Mouse (Mus musculus) ES-E14 (cell line): ENCODE data around the gene Rplp2.

Experiments used
- CHD2 ChIP-seq: IDR thresholded peaks from 2 replicates; pipeline ENCODE4 v1.6.1; 2014; ENCODE audit warnings: mild to moderate bottlenecking, low read depth, low read length, inconsistent platforms
- HCFC1 ChIP-seq: IDR thresholded peaks from 2 replicates; pipeline ENCODE4 v1.6.1; 2012; ENCODE audit warnings: low read length, inconsistent platforms, borderline replicate concordance; ENCODE audit not compliant: insufficient read depth
- MAFK ChIP-seq: IDR thresholded peaks from 2 replicates; pipeline ENCODE4 v1.6.1; 2014; ENCODE audit warnings: mild to moderate bottlenecking, low read depth, low read length, inconsistent platforms; ENCODE audit not compliant: insufficient read depth
- ZNF384 ChIP-seq: IDR thresholded peaks from 2 replicates; pipeline ENCODE4 v1.6.1; 2012; ENCODE audit warnings: low read depth, low read length, inconsistent platforms

DNA sequence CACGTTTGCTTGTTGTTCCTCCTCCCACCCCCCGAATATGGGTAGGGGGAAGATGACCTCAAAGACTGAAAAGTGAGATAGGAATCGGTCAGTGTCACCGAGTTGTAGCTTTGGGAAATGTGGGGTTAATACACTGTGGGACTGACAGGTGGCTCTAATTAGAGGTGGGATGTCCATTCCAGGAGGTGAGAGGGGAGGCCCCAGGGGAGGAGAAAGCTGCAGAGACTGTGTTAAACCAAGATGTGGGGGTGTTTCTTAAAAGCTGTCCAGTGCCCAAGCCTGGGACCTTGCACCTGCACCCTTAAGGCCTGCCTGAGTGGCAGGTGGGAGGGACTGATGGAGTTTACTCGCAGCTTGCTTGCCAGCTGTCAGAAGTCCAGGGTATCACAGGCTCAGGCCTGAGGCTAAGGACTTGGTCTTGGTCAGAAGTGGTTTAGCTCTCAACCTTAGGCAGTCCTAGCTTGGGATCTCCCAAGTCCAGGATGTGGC is 15.2 kb downstream of the Rplp2 start:
- TF ChIP-seq ZNF384 (no peak), CHD2 (no peak), HCFC1 (no peak), MAFK (no peak)
